Mouse (Mus musculus) kidney, postnatal 36 days (tissue): ENCODE measurements around the gene Ppm1l.
A peak's percentile ranks its signal among the peaks of the same experiment; 100 is the strongest.
"Not testable (repeated sequence)": the region's sequence is repeated elsewhere in the genome, so short reads cannot be mapped to it uniquely, and the experiment has no call there.

Experiments
- DNase-seq, 2 experiments: peaks; one replicate each; pipeline ENCODE4 v3.0.0; 2021 to 2022; ENCODE audit warnings: mixed read lengths in 2 of 2

Gene Ppm1l

DNA sequence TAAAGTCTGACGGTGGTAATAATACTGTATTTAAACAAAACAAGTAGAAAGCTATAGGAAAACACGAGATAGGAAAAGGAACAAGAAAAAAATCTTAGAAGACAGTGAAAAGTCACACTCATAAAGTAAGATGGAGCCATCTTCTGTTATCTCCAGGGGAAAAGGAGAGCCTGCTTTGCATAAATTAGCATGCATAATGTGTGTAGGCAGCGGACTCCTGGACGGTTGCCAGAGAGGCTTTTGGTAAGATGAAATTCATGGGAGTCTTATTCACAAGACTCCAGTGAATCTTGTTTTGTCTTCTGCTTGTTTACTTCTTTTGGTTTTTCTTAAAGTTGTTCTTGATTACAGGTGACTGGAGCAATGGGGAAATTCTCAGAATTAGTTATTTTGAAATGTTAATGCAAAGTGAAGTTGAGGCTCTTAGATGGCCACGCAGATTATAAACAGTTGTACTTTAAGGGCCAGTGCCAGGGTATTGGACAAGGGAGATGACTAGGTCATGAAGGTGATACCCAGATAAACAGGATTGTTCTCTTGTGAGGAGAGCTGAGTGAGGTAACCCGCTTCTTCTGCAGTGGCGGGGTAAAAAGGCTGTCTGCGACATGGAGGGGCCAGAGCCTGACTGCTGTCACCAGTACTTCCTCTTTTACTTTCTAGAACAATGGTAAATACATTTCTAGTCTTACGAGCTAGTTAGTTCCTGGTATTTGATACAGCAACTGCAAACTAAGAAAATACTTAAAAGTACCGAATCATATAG lies 57.1 kb downstream of the Ppm1l start:
- DNase-seq: peak in 1 of 2 experiments; percentile 18

DNA sequence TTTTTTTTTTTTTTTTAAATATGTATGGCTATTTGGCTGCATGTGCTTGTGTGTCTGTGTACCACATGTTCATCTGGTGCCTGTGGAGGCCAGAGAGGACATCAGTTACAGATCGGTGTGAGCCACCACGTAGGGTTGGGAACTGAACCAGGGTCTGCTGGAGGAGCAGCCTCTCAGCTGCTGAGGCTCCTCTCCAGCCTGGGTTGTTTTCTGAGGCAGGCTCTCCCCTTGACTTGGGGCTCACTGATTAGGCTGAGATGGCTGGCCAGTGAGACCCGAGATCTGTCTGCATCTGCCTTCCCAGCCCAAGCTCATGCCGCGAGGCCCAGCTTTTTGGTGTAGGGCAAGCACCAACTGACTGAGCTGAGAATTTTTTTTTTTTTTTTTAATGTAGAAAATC lies 57.9 kb downstream of the Ppm1l start:
- no peak for DNase-seq

DNA sequence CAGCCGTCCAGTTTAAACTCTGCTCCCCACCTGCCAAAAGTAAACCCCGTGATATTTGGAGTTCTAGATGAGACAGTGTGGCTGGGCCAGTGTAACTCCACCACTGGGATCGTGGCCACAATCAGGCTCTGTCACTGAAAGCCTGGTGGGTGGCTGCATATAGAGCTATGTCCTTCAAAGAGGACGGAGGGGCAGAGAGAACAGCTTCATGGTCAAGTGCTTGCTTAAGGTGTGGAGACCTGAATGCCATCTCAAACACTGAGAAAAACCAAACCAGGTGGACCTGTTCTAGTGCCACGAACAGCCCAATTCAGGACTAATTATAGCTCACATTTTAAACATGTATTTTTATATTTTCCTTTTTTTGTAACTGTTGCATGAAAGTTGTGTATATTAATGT lies 58.3 kb downstream of the Ppm1l start:
- no peak for DNase-seq

DNA sequence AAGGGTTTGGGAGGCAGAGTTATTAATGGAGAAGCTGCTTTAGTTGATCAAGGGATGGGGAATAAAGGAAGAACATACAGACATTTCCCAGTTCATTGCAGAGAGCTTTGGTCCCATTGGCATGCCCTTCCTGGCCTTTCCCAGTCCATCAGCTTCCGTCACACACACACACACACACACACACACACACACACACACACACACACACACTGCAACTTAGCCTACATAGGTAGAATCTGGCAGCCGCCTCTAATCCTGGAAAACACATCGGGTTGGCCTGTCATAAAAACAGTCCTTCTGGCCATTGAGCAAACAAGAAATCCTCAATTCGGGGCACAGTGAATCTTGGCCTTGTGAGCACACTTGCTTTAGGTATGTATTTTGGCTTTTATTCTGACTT lies 64.6 kb downstream of the Ppm1l start:
- no peak for DNase-seq

DNA sequence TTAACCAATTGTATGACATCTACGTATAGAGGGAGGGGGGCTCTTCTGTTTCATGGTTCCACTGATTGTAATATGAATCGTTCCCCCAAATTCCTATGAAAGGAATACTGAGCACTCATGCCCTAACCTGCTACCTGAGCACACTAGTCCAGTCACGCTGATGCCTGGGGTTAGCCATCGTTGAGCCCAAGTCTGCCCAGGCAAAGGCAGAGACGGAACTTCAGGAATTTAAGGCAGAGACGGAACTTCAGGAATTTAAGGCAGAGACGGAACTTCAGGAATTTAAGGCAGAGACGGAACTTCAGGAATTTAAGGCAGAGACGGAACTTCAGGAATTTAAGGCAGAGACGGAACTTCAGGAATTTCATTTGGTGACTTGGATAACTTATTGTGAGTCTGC lies 75.2 kb downstream of the Ppm1l start:
- not testable (repeated sequence) for DNase-seq

DNA sequence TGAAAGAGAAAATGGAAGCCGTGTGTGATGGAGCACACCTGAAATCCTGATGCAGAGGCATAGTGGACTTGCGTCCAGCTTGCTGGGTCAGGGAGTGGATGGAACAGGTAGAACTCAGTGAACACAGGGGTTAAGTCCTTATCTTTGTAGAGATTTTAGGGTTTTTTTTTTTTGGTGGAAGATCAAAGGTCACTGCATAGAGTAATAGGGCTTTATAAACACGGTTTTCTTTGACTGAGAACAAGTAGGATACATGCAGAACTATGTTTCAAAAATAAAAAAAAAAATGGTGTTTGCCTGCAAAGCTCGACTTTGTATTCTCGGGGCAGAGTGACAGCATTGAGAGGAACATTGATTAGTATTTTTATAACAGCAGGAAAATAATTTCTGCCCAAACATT lies 75.6 kb downstream of the Ppm1l start:
- DNase-seq: no peak

DNA sequence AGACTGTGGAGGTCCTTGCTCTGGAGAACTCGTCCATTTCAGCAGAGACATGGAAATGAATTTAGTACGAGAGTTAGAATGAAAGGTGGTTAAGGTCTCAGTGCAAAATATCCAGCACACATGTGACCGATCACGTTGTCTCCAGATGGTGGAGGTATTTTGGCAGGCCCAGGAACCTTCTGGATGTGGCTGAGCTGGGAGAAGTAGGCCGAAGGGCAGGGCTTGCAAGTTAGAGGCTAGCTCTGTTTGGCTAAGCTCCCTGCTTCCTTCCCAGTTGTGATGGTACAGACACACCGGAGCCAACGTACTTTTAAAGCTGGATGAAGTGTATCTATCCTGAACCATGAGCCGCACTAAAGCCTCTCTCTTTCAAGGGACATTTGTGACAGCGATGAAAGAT lies 76.4 kb downstream of the Ppm1l start:
- no peak for DNase-seq

DNA sequence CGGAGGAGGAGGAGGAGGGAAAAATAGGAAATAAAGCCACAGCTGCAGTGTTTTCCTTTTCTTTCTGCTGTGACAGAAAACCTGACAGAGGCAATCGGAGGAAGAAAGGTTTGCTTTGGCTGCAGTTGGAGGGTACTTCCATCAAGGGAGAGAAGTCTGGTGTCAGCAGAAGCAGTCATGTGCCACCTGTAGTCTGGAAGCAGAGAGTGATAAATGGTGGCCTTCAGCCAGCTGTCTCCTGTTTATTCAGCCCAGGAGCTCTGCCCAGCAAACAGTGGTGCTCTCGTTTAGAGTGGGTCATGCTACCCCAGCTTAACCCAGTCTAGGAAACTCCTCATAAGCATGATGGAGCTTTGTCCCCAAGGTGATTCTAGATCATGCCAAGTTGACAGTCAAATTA lies 77.3 kb downstream of the Ppm1l start:
- DNase-seq: no peak

DNA sequence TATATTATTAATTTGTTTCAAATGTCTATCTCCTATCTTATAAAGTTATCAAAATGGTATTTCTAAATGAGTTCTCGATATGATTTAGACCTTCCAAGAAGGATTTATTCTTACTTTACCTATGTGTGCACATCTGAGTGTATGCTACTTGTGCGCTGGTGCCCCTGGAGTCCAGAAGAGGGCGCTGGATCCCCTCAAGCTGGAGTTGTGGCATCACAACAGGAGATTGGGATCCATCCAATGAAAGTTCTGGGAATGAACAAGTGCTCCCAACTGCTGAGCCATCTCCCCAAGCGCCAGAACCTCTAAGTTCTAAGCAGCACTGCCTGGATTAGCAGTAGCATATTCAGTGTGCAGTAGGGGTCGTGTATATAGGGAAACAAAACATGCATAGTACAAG lies 78.4 kb downstream of the Ppm1l start:
- DNase-seq: no peak

DNA sequence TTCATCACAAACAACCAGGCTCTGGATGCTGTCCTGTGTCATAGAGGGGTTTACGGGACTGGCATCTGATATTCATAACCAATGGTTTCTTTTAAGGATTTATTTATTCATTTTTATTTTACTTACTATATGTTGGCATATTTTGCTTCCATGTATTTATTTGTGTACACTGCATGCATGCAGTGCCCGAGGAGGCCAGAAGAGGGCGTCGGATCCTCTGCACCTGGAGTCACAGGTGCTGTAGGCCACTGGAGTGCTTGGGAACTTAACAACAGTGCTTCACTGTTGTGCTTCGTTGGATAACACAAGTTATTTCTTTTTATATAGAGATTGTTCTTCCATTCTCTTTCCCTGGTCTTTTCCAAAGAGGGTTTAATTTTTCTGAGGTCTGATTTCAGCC lies 81.1 kb downstream of the Ppm1l start:
- peak in 1 of 2 experiments; percentile 15 for DNase-seq

DNA sequence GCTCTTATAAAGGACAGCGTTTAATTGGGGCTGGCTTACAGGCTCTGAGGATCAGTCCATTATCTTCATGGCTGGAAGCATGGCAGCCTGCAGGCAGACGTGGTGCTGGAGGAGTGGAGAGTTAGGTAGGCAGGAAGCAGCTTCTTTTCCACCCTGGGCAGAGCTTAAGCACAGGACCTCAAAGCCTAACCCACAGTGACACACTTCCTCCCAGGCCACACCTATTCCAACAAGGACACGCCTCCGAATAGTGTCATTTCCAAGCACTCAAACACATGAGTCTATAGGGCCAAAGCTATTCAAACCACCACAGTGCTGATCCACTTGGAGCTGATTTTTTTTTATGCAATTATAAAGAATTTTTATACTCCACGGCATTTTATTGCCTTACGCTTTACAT lies 82.7 kb downstream of the Ppm1l start:
- no peak for DNase-seq

DNA sequence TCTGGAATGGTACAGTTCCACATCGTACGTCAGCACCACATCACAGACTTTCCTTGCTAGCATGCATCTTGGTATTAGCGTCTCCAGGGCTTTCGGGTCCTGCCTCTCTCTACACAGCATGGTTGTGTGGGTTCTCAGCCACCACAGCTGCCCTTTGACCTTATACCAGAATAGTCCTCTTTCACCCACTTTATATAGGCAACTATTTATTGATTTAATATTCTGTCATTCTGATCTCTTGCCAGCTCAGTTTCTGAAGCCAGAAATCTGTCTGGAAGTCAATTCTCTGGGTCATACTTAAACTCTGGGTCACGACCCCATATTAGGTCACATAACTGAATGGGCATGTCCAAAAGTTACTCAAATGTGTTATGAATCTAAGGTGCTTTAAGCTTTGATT lies 86.5 kb downstream of the Ppm1l start:
- no peak for DNase-seq

DNA sequence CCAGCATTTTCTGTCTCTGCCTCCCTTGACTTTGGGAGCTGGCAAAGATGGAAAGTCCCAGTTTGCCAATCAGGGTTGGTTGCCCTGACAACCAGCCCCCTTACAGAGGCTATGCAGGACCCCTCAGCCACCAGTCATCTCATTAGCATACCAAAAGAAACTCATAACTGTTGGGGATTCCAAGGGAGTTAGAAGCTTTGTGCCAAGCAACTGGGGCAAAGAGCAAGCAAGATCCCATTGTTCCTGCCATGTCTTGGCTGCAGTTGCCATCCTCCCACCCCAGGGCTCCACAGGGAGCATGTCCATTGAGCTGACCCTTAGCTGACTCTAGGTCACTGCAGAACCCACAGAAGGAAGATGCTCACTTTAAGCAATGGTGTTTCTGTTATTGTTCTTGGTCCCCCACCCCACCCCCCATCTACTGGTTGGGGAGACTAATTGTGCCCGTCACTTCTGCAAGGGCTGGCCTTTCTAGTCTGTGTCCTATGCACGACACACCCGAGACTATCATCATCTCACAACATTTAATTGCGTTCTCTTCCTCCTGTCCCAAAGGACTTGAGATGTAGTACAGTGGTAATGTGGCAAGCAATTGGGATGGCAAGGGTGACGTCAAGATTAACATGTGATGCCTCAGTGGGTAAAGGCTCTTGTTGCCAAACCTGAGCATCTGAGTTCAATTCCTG lies 89.7 kb downstream of the Ppm1l start:
- no peak for DNase-seq

DNA sequence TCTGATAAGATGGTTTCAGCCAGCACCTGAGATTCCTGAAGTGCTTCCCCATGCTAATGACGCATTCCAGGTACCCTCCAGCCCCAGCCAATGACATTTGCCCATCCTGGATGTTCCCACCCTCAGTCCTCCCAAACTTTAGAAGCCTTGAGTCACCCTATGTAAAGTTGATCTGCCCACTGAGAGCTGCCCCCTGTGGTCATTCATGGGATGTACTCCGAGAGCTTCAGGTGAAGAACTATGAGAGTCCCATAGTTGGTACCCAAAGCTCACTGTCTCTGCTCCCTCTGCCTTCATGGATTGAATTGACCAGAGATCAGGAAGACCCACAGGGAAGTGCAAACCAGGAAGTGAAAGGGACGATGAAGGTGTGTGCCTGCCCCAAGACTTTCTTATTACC lies 91.4 kb downstream of the Ppm1l start:
- DNase-seq: no peak

DNA sequence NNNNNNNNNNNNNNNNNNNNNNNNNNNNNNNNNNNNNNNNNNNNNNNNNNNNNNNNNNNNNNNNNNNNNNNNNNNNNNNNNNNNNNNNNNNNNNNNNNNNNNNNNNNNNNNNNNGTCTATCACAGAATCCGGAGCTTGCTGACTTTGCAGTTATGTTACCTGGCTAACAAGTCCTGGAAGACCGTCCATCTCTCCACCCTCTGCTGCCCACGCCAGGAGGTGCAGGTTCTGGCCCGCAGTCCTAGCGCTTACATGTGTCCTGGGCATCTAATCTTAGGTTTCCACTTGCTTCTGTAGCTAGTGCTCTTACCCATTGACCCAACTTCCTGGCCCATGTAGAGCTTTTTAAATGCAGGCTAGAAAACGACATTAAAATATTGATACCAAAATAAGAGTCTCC lies 99.5 kb downstream of the Ppm1l start:
- no peak for DNase-seq

DNA sequence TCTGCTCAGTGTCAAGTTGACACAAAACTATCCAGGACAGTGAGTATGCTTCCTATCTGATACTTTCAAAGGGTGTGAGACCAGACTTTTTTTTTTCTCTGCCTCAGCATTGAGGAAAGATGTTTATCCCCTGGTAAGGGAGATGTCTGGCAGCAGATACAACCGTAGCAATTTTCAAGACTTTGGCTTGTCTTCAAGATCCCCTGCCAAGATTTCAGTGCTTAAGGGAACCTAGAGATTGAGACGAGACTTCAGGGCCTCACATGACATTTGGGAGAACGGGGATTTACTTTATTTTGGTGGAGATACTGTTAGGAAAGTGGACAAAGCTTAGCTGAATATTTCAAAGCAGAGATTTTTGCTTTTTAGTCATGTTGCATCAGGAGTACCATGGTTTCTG lies 106.1 kb downstream of the Ppm1l start:
- no peak for DNase-seq

DNA sequence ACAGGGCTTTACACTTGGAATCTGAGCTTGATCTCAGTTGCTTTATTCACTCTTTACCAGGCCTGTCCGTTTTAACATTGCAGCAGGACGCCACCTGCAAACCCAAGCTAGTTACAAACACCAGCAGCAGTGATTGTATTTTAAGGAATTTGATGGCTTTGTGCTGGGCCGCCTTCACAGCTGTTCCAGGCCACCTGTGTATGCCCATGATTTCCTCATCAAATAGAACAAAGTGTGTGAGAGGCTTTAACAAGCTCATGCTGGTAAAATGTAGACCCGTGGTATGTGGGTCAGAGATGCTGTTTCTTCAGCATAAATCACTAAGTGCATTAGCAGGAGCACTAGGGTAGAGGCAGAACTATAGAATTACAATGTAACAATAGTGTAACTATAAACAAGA lies 106.7 kb downstream of the Ppm1l start:
- DNase-seq: no peak

DNA sequence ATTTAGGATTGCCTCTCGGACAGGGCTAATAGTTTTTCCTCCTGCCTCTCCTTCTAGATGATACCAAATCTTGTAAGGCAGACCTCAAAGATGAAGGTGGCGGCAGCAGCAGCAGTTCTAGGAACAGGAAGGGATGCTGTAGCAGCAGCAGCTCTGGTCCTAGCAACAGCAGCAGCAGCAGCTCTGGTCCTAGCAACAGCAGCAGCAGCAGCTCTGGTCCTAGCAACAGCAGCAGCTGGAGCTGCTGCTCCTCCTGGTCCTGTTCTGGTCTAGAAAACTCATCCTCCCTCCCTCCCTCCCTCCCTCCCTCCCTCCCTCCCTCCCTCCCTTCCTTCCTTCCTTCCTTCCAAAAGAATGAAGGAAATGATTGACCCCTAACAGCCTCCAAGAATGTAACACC lies 108.1 kb downstream of the Ppm1l start:
- DNase-seq: not testable (repeated sequence)

DNA sequence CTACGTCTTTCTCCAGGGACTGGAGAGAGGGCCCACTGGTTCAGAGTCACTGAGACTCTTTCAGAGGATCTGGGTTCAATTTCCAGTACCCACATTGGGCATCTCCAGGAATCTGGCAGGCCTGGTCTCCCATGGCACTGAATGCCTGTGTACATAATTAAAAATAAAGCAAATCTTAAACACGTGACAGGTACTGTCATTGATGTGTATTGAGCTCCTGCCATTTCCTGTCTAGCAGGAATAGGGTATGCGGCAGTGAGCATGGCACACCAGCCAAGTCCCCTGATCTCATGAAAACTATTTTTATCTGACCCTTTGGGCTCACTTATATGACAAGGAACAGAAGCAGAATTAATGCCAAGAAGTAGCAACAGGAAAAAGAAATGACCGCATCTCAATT lies 110.6 kb downstream of the Ppm1l start:
- no peak for DNase-seq

DNA sequence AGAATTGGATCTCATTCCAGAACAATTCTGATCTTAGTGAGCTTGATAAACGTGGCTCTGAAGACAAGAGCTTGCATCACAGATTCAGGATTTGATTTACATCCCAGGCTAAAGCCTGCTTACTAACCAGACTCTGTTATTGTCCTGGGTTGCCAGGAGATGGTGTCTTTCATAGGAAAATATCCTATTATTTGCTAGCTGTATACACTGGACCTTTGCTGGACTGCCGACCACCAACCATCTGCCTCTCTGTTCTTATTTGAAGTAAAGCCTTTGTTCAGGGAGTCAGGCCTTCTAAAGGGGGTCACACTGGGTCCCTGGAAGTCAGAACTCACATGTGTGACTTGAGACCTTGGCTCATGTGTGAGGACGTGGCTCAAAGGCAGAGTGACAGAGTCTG lies 111.6 kb downstream of the Ppm1l start:
- no peak for DNase-seq

DNA sequence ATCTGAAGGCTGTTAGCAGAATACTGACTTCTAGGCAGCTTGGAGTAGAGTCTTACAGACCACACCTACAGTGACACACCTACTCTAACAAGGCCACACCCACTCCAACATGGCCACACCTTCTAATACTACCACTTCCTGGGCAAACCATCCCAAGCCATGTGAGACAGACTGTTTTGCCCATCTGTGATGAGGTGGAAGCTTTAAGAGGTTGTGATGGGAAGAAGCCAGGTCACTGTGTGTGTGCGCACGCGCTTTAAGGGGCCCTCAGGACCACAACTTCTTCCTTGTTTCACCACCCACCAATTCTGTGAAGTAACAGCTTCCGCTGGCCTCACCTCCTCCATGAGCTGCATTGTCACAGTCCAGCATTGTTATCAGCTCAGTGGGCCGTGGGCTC lies 112.7 kb downstream of the Ppm1l start:
- DNase-seq: no peak

DNA sequence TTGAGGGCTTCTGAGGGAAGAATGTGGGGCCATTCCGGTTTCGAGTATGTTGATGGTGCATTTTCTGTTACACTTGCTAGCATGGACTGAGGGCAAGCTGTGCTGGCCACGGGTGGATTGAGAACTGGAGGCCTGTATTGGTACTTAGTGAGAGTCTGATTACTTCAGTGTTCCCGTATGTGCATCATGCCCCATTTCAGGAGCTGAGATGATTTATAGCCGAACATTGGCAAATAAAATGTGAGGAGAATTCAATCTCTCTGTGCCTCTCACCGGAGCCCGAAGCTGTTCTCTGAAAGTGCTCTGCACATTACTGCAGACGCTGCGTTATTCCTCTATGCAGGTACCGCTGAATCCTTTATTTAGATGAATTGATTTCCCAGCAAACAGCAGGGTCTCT lies 116.9 kb downstream of the Ppm1l start:
- no peak for DNase-seq

DNA sequence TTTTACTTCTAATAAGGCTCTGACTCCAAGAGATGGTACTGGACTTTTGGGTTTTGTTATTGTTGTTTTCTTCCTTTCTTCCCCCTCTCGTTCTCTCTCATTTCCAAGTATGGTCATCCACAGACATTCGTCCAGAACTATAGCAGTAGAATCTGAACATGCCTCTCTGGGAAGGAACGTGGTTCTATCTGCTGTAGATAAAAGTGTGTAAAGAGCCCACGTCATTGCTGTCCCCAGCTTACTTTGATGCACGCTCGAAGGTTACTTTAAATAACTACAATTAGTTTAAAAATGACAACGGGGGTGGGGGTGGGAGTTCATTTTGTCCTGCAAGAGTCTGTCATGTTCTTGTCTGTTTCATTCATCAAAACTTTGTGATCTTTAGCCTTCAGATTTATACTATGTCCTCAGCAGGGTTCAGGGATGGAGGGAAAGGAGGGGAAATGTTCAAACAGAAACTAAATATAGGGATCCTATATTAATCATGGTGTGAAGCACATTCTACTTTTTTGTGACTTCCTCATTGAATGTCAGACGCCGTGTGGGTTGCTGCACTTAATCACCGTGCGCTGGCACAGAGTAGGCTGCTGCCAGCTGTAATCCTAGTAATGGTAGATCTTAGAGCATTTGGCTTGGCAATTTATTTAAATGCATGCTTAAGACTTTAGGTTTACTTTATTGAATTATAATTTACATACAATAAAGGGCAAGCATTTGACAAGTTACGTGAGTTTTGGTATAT lies 122.3 kb downstream of the Ppm1l start:
- DNase-seq: no peak

DNA sequence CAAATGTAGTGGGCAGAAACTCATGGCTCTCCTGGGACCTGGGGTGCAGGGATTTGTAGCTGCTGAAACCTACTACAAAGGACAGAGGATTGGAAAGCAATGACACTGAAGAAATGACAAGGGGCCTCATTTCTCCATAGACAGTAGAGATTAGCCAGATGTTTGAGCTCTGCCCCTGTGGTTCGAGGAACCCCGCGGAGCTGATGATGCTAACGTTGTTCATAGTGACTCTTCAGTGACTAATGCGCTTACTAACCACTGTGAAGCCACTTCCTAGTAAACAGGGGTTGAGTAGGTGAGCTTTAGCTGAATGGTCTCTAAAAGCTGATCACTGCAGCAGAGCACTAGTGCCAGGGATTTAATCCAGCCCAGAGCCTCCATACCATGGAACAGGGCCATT lies 124.1 kb downstream of the Ppm1l start:
- no peak for DNase-seq
